Mouse (Mus musculus) bone marrow, adult 2 months (tissue): ENCODE measurements around the gene Tmem35b.

Source experiments
- CTCF ChIP-seq: fragments of 200-500 bp; IDR thresholded peaks from 2 replicates; pipeline ENCODE4 v1.5.1; 2011; ENCODE audit warnings: low read length, control low read depth; ENCODE audit not compliant: control insufficient read depth, insufficient read depth
- POLR2A ChIP-seq: fragments of 200-500 bp; IDR thresholded peaks from 2 replicates; pipeline ENCODE4 v1.6.1; 2011; ENCODE audit warnings: low read depth, mild to moderate bottlenecking, control low read depth, low read length, borderline replicate concordance; ENCODE audit not compliant: control insufficient read depth

- TF ChIP-seq POLR2A (no peak), CTCF (no peak)
Measured at GRCm38 (mm10) chr4:127124331-127124730, 840 bp downstream of the Tmem35b start.
